Mouse (Mus musculus): ENCODE measurements around the gene Pa2g4.
"Not testable (repeated sequence)": the region's sequence is repeated elsewhere in the genome, so short reads cannot be mapped to it uniquely, and the experiment has no call there.

The Pa2g4 gene

GRCm38 (mm10) chr10:128579298-128579697 lies 13.5 kb upstream of the Pa2g4 start:
- in situ Hi-C loops (cut with MboI, MseI), result no loop called here

DNA sequence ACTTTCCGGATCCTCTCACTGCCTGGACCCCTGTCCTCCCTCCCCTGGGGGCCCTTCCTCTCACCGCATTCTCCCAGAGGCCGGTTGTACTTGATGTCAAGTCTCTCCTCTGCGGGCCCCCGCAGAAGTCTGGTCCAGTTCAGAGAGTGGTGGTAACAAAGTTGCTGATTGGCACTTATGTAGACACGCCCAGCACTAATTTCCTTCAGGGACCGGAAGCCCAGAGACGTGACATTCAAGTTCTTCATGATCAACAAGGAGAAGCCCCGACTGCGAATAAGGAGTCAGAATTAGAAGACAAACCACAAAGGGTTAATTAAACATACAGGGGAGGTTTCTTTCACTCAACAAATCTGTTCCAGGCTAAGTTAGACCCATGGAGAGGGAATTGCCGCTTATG lies 12.5 kb upstream of the Pa2g4 start:
- in situ Hi-C loops (cut with MboI, MseI), result no loop called here

- in situ Hi-C loops (cut with MboI, MseI), result no loop called here
Measured at GRCm38 (mm10) chr10:128575063-128575462, 9.3 kb upstream of the Pa2g4 start.

- in situ Hi-C loops (cut with MboI, MseI), result loop anchor here (5.0 kb wide), 1 partner anchor 42 kb away; no protein-coding TSS in a partner anchor
Measured at GRCm38 (mm10) chr10:128565206-128565787, 490 bp downstream of the Pa2g4 start.

GRCm38 (mm10) chr10:128563544-128563943 lies 2.2 kb downstream of the Pa2g4 start:
- in situ Hi-C loops (cut with MboI, MseI), result no loop called here

GRCm38 (mm10) chr10:128556963-128557362 lies 8.8 kb downstream of the Pa2g4 start:
- in situ Hi-C loops (cut with MboI, MseI), result no loop called here

- in situ Hi-C loops (cut with MboI, MseI), result no loop called here
Measured at GRCm38 (mm10) chr10:128556286-128556685, 9.5 kb downstream of the Pa2g4 start.

DNA sequence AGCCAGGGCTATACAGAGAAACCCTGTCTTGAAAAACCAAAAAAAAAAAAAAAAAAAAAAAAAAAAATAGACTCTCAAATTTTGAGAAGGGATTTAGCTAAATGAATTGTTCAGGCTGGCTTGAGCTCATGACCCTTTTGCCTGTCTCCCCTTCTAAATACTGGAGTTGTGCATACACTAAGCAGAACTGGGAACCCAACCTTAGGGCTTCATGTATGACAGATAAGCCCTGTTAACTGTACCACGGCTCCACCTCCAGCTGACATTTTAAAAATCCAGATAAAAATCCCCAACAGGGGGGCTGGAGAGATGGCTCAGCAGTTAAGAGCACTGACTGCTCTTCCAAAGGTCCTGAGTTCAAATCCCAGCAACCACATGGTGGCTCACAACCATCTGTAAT lies 10.2 kb downstream of the Pa2g4 start:
- in situ Hi-C loops (cut with MboI, MseI), result not testable (repeated sequence)

GRCm38 (mm10) chr10:128550144-128550823 lies 15.5 kb downstream of the Pa2g4 start:
- in situ Hi-C loops (cut with MboI, MseI), result not testable (repeated sequence)

DNA sequence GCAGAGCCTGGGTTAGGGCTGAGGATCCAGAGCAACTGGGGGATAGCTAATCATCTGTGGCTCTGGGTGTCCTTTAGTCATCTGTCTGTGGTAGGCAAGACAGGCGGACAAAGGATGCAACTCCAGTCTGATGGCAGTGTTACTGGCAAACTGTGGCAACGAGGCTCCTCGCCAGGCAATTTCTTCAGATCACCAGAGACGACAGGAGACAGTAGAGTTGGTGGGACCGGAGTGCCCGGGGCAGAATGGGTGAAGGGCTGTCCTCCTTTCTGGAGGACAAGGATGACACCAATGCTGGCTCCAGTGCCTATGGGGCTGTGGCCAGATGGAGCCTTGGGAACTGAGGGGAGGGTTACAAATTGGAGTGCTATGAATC lies 16.1 kb downstream of the Pa2g4 start:
- in situ Hi-C loops (cut with MboI, MseI), result loop anchor here (10.0 kb wide), 1 partner anchor 1235 kb away; the partner anchor contains the start of gene Mars

DNA sequence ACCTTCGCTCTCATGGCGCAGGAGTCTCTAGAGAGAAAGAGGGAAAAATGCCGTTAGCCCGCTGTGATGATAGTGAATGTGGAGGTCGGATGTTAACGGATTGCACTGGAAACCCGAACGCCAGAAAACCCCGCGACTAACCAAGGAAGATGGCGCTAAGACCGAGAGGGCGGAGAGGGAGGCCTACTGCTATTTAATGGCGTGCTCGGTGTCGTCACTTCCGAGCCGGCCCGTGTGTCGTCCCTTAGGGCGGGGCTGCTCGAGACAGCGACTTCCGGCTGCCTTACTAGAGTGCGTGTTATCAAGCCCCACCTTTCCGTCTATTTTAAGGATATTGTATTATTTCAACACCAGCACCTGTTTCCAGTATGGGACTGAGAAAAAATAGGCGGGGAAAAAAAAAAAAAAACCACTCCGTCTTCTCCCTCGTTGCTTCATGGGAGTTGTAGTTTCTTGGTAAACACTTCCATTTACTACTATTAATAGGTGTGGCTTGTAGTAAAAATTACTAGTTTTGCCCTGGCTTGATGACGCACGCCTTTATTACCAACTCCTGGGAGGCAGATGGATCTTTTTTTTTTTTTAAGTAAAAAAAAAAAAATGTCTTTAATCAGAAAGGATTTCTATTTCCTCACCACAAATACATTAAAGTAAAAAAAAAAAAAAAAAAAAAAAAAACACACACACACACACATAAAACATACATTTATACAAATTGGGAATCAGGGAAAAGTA lies 16.7 kb downstream of the Pa2g4 start, which contains the start of gene Rpl41:
Rpl41 (minus strand) TSS at position 359 of the 735 bp plus-strand sequence.
- in situ Hi-C loops (cut with MboI, MseI), result loop anchor here (10.0 kb wide), 1 partner anchor 1234 kb away; the partner anchor contains the start of gene Mars

GRCm38 (mm10) chr10:128548051-128548791 lies 17.6 kb downstream of the Pa2g4 start:
- in situ Hi-C loops (cut with MboI, MseI), result loop anchor here (10.0 kb wide), 1 partner anchor 1233 kb away; the partner anchor contains the start of gene Mars

DNA sequence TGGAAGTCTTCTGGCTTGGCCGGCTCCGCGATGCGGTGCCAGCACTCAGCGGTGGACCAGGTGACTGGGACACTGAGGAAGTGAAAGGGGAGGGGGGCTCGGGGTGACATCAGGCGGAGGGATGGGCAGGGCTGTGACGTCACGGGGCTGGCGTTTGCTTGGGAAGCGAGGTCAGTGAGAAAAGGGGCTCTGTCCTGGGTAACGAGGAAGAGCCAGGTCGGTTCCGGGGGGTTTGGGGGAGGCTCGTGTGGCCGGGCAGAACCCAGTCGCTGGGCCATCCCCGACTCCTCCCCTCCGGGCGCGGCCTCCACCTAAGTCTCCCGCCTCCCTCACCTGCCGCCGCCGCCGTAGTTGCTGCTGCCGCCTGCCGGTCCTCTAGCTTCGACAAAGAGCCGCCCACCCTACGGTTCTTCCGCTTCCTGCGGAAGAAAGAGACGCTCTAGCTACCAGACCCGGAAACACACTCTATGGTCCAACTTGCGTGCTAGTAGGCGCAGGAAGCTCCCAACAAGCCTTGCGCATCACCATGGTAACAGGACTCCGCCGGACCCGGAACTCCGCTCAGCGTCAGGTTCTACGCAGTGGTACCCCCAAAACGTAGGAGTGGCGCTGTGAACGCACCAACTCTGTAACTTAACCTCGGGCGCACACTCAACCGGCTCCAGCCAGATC lies 18.3 kb downstream of the Pa2g4 start, which contains the start of gene Zc3h10:
Zc3h10 (minus strand) TSS at position 414 of the 672 bp plus-strand sequence.
- in situ Hi-C loops (cut with MboI, MseI), result loop anchor here (10.0 kb wide), 1 partner anchor 1233 kb away; the partner anchor contains the start of gene Mars

- in situ Hi-C loops (cut with MboI, MseI), result loop anchor here (10.0 kb wide), 1 partner anchor 1232 kb away; the partner anchor contains the start of gene Mars
Measured at GRCm38 (mm10) chr10:128546787-128547186, 19.0 kb downstream of the Pa2g4 start.

DNA sequence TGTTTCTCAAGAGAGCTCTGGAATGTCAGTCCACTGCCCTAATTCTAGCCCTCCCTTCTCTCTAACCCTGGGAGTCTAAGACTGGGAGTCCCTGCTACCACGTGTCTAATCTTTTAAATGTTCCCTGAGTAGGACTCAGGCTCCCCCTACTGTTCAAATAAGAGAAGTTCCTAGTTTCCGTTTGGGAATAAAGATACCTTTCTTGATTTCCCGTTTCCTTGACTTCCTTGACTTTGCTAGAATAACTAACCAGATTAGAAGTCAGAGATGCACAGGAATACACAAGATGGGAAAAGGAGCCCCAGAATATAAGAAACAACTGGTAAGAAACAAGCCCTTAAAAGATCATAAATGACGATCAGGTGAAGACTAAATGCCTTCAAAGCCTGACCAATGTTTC lies 19.4 kb downstream of the Pa2g4 start:
- in situ Hi-C loops (cut with MboI, MseI), result loop anchor here (10.0 kb wide), 1 partner anchor 1232 kb away; the partner anchor contains the start of gene Mars

DNA sequence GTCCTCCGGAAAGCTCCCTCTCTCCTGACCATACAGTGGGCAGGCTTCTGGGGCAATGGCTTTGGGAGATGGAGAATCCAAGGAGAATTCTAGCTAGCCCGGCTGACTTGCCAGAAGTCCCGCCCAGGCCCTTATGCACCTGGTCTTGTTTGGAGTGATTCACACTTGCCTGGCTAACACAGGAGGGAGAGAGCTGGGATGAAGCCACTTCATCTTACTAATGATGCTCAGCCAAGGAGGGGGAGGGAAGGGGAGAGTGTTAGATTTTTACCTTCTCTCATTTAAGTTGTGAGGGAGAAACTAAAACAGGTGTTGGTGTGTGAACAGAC lies 20.3 kb downstream of the Pa2g4 start:
- in situ Hi-C loops (cut with MboI, MseI), result loop anchor here (10.0 kb wide), 1 partner anchor 1231 kb away; the partner anchor contains the start of gene Mars

GRCm38 (mm10) chr10:128544674-128545569 lies 20.9 kb downstream of the Pa2g4 start:
- in situ Hi-C loops (cut with MboI, MseI), result loop anchor here (10.0 kb wide), 1 partner anchor 1230 kb away; the partner anchor contains the start of gene Mars

GRCm38 (mm10) chr10:128544151-128544657 lies 21.6 kb downstream of the Pa2g4 start:
- in situ Hi-C loops (cut with MboI, MseI), result loop anchor here (10.0 kb wide), 1 partner anchor 1229 kb away; the partner anchor contains the start of gene Mars

DNA sequence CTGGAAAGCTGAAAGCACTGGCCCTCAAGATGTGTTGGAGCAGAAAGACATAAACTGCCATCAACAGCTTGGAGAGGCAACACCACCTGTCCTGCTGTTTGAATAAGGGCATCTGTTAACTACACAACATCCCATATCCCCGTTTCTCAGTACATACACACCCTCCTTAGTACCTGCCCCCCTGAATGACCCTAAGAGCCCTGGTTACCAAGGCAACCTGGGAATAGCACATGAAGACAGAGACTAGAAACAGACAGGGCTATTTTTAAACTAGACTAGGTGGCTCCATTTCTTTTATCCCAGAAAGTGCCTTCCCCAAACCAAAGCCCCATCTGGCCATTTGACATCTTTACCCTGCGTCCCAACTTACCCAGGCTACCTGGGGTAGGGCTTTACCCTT lies 22.7 kb downstream of the Pa2g4 start:
- in situ Hi-C loops (cut with MboI, MseI), result loop anchor here (10.0 kb wide), 1 partner anchor 1228 kb away; the partner anchor contains the start of gene Mars

All from regulatory T cell (primary cell).